Mouse (Mus musculus): ENCODE data around the gene Hs6st1.
"Not testable (repeated sequence)": the region's sequence is repeated elsewhere in the genome, so short reads cannot be mapped to it uniquely, and the experiment has no call there.

Gene Hs6st1

GRCm38 (mm10) chr1:36068076-36068475 is at the start of gene Hs6st1:
TSS of gene Hs6st1 (plus strand) at chr1:36068400.
- DNase-seq, result peak; percentile 94

GRCm38 (mm10) chr1:36018617-36019016 is 49.6 kb upstream of the Hs6st1 start:
- no peak for DNase-seq

- DNase-seq, result no peak
Observed at GRCm38 (mm10) chr1:36019161-36019560, 49.0 kb upstream of the Hs6st1 start.

GRCm38 (mm10) chr1:36020315-36020714 is 47.9 kb upstream of the Hs6st1 start:
- DNase-seq, result no peak

GRCm38 (mm10) chr1:36030421-36030821 is 37.8 kb upstream of the Hs6st1 start:
- DNase-seq, result peak; percentile 95

GRCm38 (mm10) chr1:36038769-36039168 is 29.4 kb upstream of the Hs6st1 start:
- DNase-seq, result no peak

- no peak for DNase-seq
Observed at GRCm38 (mm10) chr1:36042072-36042471, 26.1 kb upstream of the Hs6st1 start.

- not testable (repeated sequence) for DNase-seq
Observed at GRCm38 (mm10) chr1:36043793-36044192, 24.4 kb upstream of the Hs6st1 start.

GRCm38 (mm10) chr1:36044288-36044687 is 23.9 kb upstream of the Hs6st1 start:
- no peak for DNase-seq

GRCm38 (mm10) chr1:36052672-36053071 is 15.5 kb upstream of the Hs6st1 start:
- no peak for DNase-seq

- DNase-seq, result no peak
Observed at GRCm38 (mm10) chr1:36053566-36053965, 14.6 kb upstream of the Hs6st1 start.

- DNase-seq, result no peak
Observed at GRCm38 (mm10) chr1:36054182-36054966, 13.8 kb upstream of the Hs6st1 start.

- DNase-seq, result no peak
Observed at GRCm38 (mm10) chr1:36054967-36055357, 13.2 kb upstream of the Hs6st1 start.

GRCm38 (mm10) chr1:36059351-36059750 is 8.8 kb upstream of the Hs6st1 start:
- no peak for DNase-seq

- no peak for DNase-seq
Observed at GRCm38 (mm10) chr1:36059959-36060953, 7.9 kb upstream of the Hs6st1 start.

GRCm38 (mm10) chr1:36061211-36061915 is 6.8 kb upstream of the Hs6st1 start:
- no peak for DNase-seq

GRCm38 (mm10) chr1:36062088-36062805 is 6.0 kb upstream of the Hs6st1 start:
- no peak for DNase-seq

GRCm38 (mm10) chr1:36062826-36063640 is 5.2 kb upstream of the Hs6st1 start:
- DNase-seq, result no peak

- DNase-seq, result no peak
Observed at GRCm38 (mm10) chr1:36063641-36063955, 4.6 kb upstream of the Hs6st1 start.

GRCm38 (mm10) chr1:36064223-36064622 is 4.0 kb upstream of the Hs6st1 start:
- DNase-seq, result peak; percentile 36

All from cerebellum, adult 9-10 months (tissue).